Mouse (Mus musculus): ENCODE measurements around the gene Sipa1l1. TPM values are rescaled to one million over a fixed set of nuclear protein-coding genes. Genes with fewer than 3 reads are reported as not detected.

Sipa1l1 gene
- total RNA-seq, 1 experiment, result 31.8 TPM

DNA sequence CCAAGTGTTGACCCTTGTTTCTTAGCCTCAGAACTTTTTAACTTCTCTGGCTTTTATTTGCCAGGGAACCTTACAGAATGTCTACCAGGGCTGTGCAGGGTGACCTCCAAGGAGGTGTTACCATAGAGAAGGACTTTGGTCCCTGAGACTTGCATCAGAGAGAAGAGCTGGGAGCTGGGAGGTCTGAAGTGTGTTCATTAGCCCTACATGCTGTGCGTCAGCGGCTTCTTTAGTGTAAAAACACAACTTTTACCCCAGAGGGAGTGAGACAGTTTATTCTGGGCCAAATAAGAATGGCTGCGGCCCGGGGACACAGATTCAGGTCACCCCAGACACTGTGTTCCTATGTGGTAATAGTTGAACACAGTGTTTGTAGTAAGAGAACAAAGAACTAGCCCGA, 86.9 kb downstream of the Sipa1l1 start:
- no peak overlapping the region for H3K27ac ChIP-seq (ENCODE audit: insufficient read depth, low read depth, low read length, poor library complexity, severe bottlenecking)
- H3K4me3 ChIP-seq (ENCODE audit: insufficient read depth in 1 of 2, low read depth in 1 of 2, low read length in 2 of 2, poor library complexity in 1 of 2, severe bottlenecking in 1 of 2), result no peak overlapping the region
- TF ChIP-seq ZNF384 (IDR thresholded peaks at IDR 0.05; ENCODE audit: low read depth, low read length), result no peak
- TF ChIP-seq ZC3H11A (IDR thresholded peaks at IDR 0.05; ENCODE audit: borderline replicate concordance, low read depth, low read length), result no peak
- TF ChIP-seq HCFC1 (IDR thresholded peaks at IDR 0.05; ENCODE audit: borderline replicate concordance, insufficient read depth, low read length), result no peak
- no peak for TF ChIP-seq MAFK (IDR thresholded peaks at IDR 0.05; ENCODE audit: insufficient read depth, low read depth, low read length)
- no peak for TF ChIP-seq CHD2 (IDR thresholded peaks at IDR 0.05; ENCODE audit: low read depth, low read length)
- H3K4me1 ChIP-seq (ENCODE audit: control insufficient read depth in 2 of 2, insufficient read depth in 2 of 2, low read length in 2 of 2, poor library complexity in 1 of 2), result peaks cover 3 to 15% of the 10 kb centered on the region in 2 experiments; a peak in 3 of 4 replicates
- no peaks in the 10 kb centered on the region for H3K9me3 ChIP-seq (ENCODE audit: control insufficient read depth, insufficient read depth, low read depth, low read length)
- in situ Hi-C loops (cut with MboI; ENCODE audit: low sequenced_read_pairs in 2 of 2, unreplicated experiment in 2 of 2), result no loop called here
- no peaks in the 10 kb centered on the region for H3K36me3 ChIP-seq (ENCODE audit: control insufficient read depth, insufficient read depth, low read length, poor library complexity, severe bottlenecking)
- no peak for DNase-seq (ENCODE audit: low read depth, low spot score)
- H3K9ac ChIP-seq (ENCODE audit: insufficient read depth, low read depth, low read length, poor library complexity, severe bottlenecking), result no peak overlapping the region

DNA sequence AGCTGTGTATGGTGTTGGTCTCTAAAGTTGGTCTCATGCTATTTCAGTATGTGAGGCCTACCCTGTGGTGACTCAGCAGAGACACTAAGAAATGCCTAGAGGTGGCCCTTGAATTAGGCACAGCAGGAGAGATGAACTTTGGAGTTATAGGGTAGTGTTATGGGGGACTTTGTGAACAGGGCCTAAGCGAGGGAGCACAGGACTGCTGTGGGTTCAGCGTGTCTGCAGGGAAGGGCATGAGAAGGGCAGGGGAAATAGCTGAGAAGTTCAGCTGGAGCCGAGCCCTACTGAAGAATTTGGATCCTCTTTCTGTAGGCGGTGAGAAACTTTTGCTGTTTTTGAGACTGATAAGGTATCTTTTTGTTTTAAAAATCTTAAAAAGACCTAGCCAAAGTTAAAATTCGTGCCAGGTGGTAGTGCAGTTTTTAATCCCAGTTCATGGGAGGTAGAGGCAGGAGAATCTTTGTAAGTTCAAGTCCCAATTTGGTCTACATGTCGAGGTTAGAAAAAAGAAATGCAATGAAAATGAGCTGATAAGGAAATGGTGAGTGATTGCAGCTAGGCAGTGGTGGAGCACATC, 87.9 kb downstream of the Sipa1l1 start:
- TF ChIP-seq CHD2 (IDR thresholded peaks at IDR 0.05; ENCODE audit: low read depth, low read length) (no peak), MAFK (IDR thresholded peaks at IDR 0.05; ENCODE audit: insufficient read depth, low read depth, low read length) (0 out of 2 replicates have a peak, but pooled peaks have one; percentile 13)
- DNase-seq (ENCODE audit: low read depth, low spot score), result no peak
- in situ Hi-C loops (cut with MboI; ENCODE audit: low sequenced_read_pairs in 2 of 2, unreplicated experiment in 2 of 2), result no loop called here
- no peaks in the 10 kb centered on the region for H3K9me3 ChIP-seq (ENCODE audit: control insufficient read depth, insufficient read depth, low read depth, low read length)
- H3K4me1 ChIP-seq (ENCODE audit: control insufficient read depth in 2 of 2, insufficient read depth in 2 of 2, low read length in 2 of 2, poor library complexity in 1 of 2), result peaks cover 3 to 15% of the 10 kb centered on the region in 2 experiments; a peak in 3 of 4 replicates
- H3K9ac ChIP-seq (ENCODE audit: insufficient read depth, low read depth, low read length, poor library complexity, severe bottlenecking), result no peak overlapping the region
- H3K4me3 ChIP-seq (ENCODE audit: insufficient read depth in 1 of 2, low read depth in 1 of 2, low read length in 2 of 2, poor library complexity in 1 of 2, severe bottlenecking in 1 of 2), result no peak overlapping the region
- H3K36me3 ChIP-seq (ENCODE audit: control insufficient read depth, insufficient read depth, low read length, poor library complexity, severe bottlenecking), result no peaks in the 10 kb centered on the region
- H3K27ac ChIP-seq (ENCODE audit: insufficient read depth, low read depth, low read length, poor library complexity, severe bottlenecking), result no peak overlapping the region; the same call in 1 of the 2 replicates

GRCm38 (mm10) chr12:82257994-82258785, 89.1 kb downstream of the Sipa1l1 start:
- H3K4me1 ChIP-seq (ENCODE audit: control insufficient read depth in 2 of 2, insufficient read depth in 2 of 2, low read length in 2 of 2, poor library complexity in 1 of 2), result peaks cover 3 to 15% of the 10 kb centered on the region in 2 experiments; a peak in 3 of 4 replicates
- H3K36me3 ChIP-seq (ENCODE audit: control insufficient read depth, insufficient read depth, low read length, poor library complexity, severe bottlenecking), result no peaks in the 10 kb centered on the region; the same call in 1 of the 2 replicates
- DNase-seq (ENCODE audit: low read depth, low spot score), result no peak
- no peak overlapping the region for H3K9ac ChIP-seq (ENCODE audit: insufficient read depth, low read depth, low read length, poor library complexity, severe bottlenecking)
- H3K9me3 ChIP-seq (ENCODE audit: control insufficient read depth, insufficient read depth, low read depth, low read length), result no peaks in the 10 kb centered on the region
- in situ Hi-C loops (cut with MboI; ENCODE audit: low sequenced_read_pairs in 2 of 2, unreplicated experiment in 2 of 2), result no loop called here
- H3K27ac ChIP-seq (ENCODE audit: insufficient read depth, low read depth, low read length, poor library complexity, severe bottlenecking), result no peak overlapping the region
- TF ChIP-seq HCFC1 (IDR thresholded peaks at IDR 0.05; ENCODE audit: borderline replicate concordance, insufficient read depth, low read length) (no peak), ZNF384 (IDR thresholded peaks at IDR 0.05; ENCODE audit: low read depth, low read length) (no peak), ZC3H11A (IDR thresholded peaks at IDR 0.05; ENCODE audit: borderline replicate concordance, low read depth, low read length) (no peak), MAFK (IDR thresholded peaks at IDR 0.05; ENCODE audit: insufficient read depth, low read depth, low read length) (no peak), CHD2 (IDR thresholded peaks at IDR 0.05; ENCODE audit: low read depth, low read length) (no peak)
- no peak overlapping the region for H3K4me3 ChIP-seq (ENCODE audit: insufficient read depth in 1 of 2, low read depth in 1 of 2, low read length in 2 of 2, poor library complexity in 1 of 2, severe bottlenecking in 1 of 2)

DNA sequence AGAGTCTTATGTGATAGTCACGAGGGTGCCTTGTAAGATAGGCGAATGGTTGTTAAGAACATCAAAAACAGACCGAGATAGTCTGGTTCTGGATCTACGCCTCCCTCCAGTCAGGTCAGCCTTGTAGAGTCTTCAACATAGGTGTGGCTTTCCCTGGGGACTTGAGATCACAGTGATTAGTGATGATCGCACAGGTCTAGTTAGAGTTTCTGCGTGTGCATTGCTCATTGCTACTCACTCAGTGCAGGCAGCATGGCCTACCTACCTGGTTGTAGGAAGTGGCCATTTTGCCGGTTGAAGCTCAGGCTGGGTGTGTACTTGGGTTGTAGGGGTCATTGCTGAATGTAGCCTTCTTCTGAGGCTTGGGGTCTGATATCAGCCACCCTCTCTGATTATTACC, 94.3 kb downstream of the Sipa1l1 start:
- H3K4me3 ChIP-seq (ENCODE audit: insufficient read depth in 1 of 2, low read depth in 1 of 2, low read length in 2 of 2, poor library complexity in 1 of 2, severe bottlenecking in 1 of 2), result no peak overlapping the region
- TF ChIP-seq CHD2 (IDR thresholded peaks at IDR 0.05; ENCODE audit: low read depth, low read length), result no peak
- TF ChIP-seq ZNF384 (IDR thresholded peaks at IDR 0.05; ENCODE audit: low read depth, low read length), result no peak
- TF ChIP-seq ZC3H11A (IDR thresholded peaks at IDR 0.05; ENCODE audit: borderline replicate concordance, low read depth, low read length), result no peak
- no peak for TF ChIP-seq HCFC1 (IDR thresholded peaks at IDR 0.05; ENCODE audit: borderline replicate concordance, insufficient read depth, low read length)
- no peak for TF ChIP-seq MAFK (IDR thresholded peaks at IDR 0.05; ENCODE audit: insufficient read depth, low read depth, low read length)
- no peak overlapping the region for H3K27ac ChIP-seq (ENCODE audit: insufficient read depth, low read depth, low read length, poor library complexity, severe bottlenecking)
- H3K4me1 ChIP-seq (ENCODE audit: control insufficient read depth in 2 of 2, insufficient read depth in 2 of 2, low read length in 2 of 2, poor library complexity in 1 of 2), result peaks cover 0 to 9% of the 10 kb centered on the region in 2 experiments; a peak in 2 of 4 replicates
- H3K9me3 ChIP-seq (ENCODE audit: control insufficient read depth, insufficient read depth, low read depth, low read length), result no peaks in the 10 kb centered on the region
- no peak overlapping the region for H3K9ac ChIP-seq (ENCODE audit: insufficient read depth, low read depth, low read length, poor library complexity, severe bottlenecking)
- in situ Hi-C loops (cut with MboI; ENCODE audit: low sequenced_read_pairs in 2 of 2, unreplicated experiment in 2 of 2), result no loop called here
- no peaks in the 10 kb centered on the region; the same call in 1 of the 2 replicates for H3K36me3 ChIP-seq (ENCODE audit: control insufficient read depth, insufficient read depth, low read length, poor library complexity, severe bottlenecking)
- no peak for DNase-seq (ENCODE audit: low read depth, low spot score)

Measured in ES-E14 (cell line).